Comparison of ENCODE assay signal across 8 mouse cellular contexts in the genomic region with DNA sequence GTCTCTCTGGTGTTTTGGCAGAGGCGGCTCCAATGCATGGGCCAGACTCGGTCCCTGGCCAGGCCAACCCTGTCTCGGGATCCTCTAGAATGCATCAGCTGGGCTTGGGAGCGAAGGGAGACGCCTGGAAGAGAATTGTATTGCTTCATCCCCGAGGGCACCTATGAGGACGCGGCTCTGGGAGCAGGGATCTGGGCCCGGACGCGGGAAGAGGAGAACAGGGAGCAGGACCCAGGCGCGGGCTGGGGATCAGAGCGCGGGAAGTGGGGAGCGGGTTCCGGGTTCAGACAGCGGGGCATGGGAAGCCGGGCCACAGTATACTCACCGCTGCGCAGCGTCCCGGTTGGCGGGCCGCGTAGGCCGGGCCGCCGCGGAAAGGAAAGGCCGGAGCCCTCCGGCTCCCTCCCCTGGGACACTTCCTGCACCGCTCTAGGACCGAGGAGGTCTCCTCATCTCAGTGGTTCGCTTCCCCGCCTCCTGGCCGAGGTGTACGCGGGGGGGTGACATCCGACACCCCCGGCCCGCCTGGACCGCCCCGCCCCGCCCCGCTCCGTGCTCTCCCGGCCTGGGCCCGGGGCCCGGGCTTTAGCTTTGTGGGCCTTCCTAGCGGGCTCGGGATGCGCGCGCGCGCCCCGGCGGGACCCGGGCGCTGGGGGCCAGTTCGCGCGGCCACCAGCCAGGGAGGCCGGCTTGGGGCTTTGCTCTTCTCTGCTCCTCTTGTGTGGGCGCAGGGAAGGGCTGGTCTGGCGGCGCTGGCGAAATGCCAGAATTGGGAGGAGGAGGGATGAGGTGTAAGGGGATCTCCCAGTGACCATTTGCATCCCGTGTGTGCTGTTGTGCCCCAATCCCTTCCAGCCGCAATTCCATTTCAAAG. TPM values are rescaled to one million over a fixed set of nuclear protein-coding genes. Genes with fewer than 3 reads are reported as not detected.
DNase-seq lines count a peak whose midpoint lies in the region; ATAC-seq lines count a peak whose summit lies in the region.

No protein-coding gene starts in this region.

- no peaks in the 10 kb centered on the region for H3K27me3 ChIP-seq in hindbrain, embryonic 11.5 days (ENCODE audit: control insufficient read depth, insufficient read depth, low read length)

- H3K9ac ChIP-seq in hindbrain, embryonic 11.5 days (ENCODE audit: low read depth, low read length): peak overlapping the region; percentile 86

- peaks cover 6% of the 10 kb centered on the region; the same call in 1 of the 2 replicates for H3K36me3 ChIP-seq in hindbrain, embryonic 11.5 days (ENCODE audit: control insufficient read depth, insufficient read depth, low read length)

- ATAC-seq in frontal cortex, adult (ENCODE audit: low TSS enrichment): peak; percentile 56
- ATAC-seq in hindbrain, embryonic 11.5 days (ENCODE audit: low FRiP score): peak; percentile 92

- WGBS in hindbrain, embryonic 11.5 days: under 1% methylated on average over 64 of the region's 71 CpGs

- peak overlapping the region; percentile 82 for H3K27ac ChIP-seq in hindbrain, embryonic 11.5 days (ENCODE audit: low read depth, low read length)

- peak overlapping the region; percentile 78 for H3K4me3 ChIP-seq in hindbrain, embryonic 11.5 days (ENCODE audit: low read depth, low read length)

- H3K9me3 ChIP-seq in hindbrain, embryonic 11.5 days (ENCODE audit: control insufficient read depth, low read length): no peaks in the 10 kb centered on the region

- H3K4me2 ChIP-seq in hindbrain, embryonic 11.5 days (replicated peaks; ENCODE audit: low read depth, low read length): peak overlapping the region; percentile 86

- H3K4me1 ChIP-seq in hindbrain, embryonic 11.5 days (replicated peaks; ENCODE audit: control insufficient read depth, insufficient read depth, low read length): peaks cover 9% of the 10 kb centered on the region

- peak; percentile 98 for DNase-seq in Muller cell, postnatal 12 days (ENCODE audit: inconsistent ontology term)
- DNase-seq in cerebellum, adult 9-10 months: peak; percentile 81
- peak; percentile 93 for DNase-seq in hindbrain, embryonic 11.5 days (ENCODE audit: low spot score)
- DNase-seq in layer of hippocampus, postnatal 14 days (ENCODE audit: low spot score in 2 of 2): peak; percentile 76 to 80
- DNase-seq in lung, postnatal 14 days: peak; percentile 89
- peak; percentile 80 for DNase-seq in retina, adult 2 months (ENCODE audit: low read depth, low spot score)
- peak; percentile 71 for DNase-seq in thymus, postnatal 25 days

RNA-seq across cellular contexts. Expression of gene Zkscan17, which starts 20.5 kb away (rescaled TPM):
- polyA plus RNA-seq in hindbrain, embryonic 11.5 days (2014; fragmentation: Nextera tagmentation; extraction: Ambion mirVana): 17.1 and 17.9 TPM in 2 replicates
- 10 to 100 TPM in 1 of 2 experiments, 1 to 10 TPM in 1; 9.4 to 13.3 TPM for total RNA-seq in layer of hippocampus, postnatal 14 days (2021)

RNA-seq across cellular contexts. Expression of gene Zfp867, which starts 33.8 kb away (rescaled TPM):
- 12.0 and 13.3 TPM in 2 replicates for polyA plus RNA-seq in hindbrain, embryonic 11.5 days (2014; fragmentation: Nextera tagmentation; extraction: Ambion mirVana)
- 1 to 10 TPM; 3.9 to 4.7 TPM for total RNA-seq in layer of hippocampus, postnatal 14 days (2021)

RNA-seq across cellular contexts. Expression of gene Nlrp3, which starts 35.3 kb away (rescaled TPM):
- polyA plus RNA-seq in hindbrain, embryonic 11.5 days (2014; fragmentation: Nextera tagmentation; extraction: Ambion mirVana): 0.08 and 0.26 TPM in 2 replicates
- 1 to 10 TPM; 1.0 to 1.9 TPM for total RNA-seq in layer of hippocampus, postnatal 14 days (2021)

RNA-seq across cellular contexts. Expression of gene Snap47, which starts 55.1 kb away (rescaled TPM):
- polyA plus RNA-seq in hindbrain, embryonic 11.5 days (2014; fragmentation: Nextera tagmentation; extraction: Ambion mirVana): 183 and 195 TPM in 2 replicates
- total RNA-seq in layer of hippocampus, postnatal 14 days (2021): 100 to 1,000 TPM; 334 to 342 TPM

RNA-seq across cellular contexts. Expression of gene Jmjd4, which starts 56.2 kb away (rescaled TPM):
- 12.2 and 13.0 TPM in 2 replicates for polyA plus RNA-seq in hindbrain, embryonic 11.5 days (2014; fragmentation: Nextera tagmentation; extraction: Ambion mirVana)
- total RNA-seq in layer of hippocampus, postnatal 14 days (2021): 10 to 100 TPM; 27.0 to 29.3 TPM

Comparison
In these comparisons a context has a peak if more than half of its experiments do, and no peak if none do; other contexts are left out.
1. Peak in every context shown above with its lines: DNase-seq, ATAC-seq, H3K4me3 ChIP-seq and H3K27ac ChIP-seq.